Mouse (Mus musculus) embryonic facial prominence, embryonic 15.5 days (tissue): ENCODE data around the gene Ttc27. TPM values are rescaled to one million over a fixed set of nuclear protein-coding genes. Genes with fewer than 3 reads are reported as not detected.
A peak's percentile ranks its signal among the peaks of the same experiment; 100 is the strongest.

ENCODE experiments used
- ATAC-seq: fragments of 200-750 bp; cut with Nextera tagmentation; 2 replicates; pipeline ENCODE4 v1.8.0; 2017; ENCODE audit warnings: low read depth, moderate TSS enrichment; ENCODE audit not compliant: insufficient number of reproducible peaks, low FRiP score, low TSS enrichment
- H3K27ac ChIP-seq: fragments of 300-500 bp; sonication (generic); replicated peaks from 2 replicates; pipeline ENCODE4 v1.5.1; 2015; ENCODE audit warnings: mild to moderate bottlenecking, inconsistent platforms
- H3K27me3 ChIP-seq: fragments of 300-500 bp; sonication (generic); 2 replicates; pipeline ENCODE4 v1.6.1; 2015; ENCODE audit warnings: inconsistent platforms
- H3K36me3 ChIP-seq: fragments of 300-500 bp; sonication (generic); 2 replicates; pipeline ENCODE4 v1.6.1; 2015; ENCODE audit warnings: mild to moderate bottlenecking, inconsistent platforms
- H3K4me1 ChIP-seq: fragments of 300-500 bp; sonication (generic); 2 replicates; pipeline ENCODE4 v1.6.1; 2015; ENCODE audit warnings: inconsistent platforms
- H3K4me2 ChIP-seq: fragments of 300-500 bp; sonication (generic); replicated peaks from 2 replicates; pipeline ENCODE4 v1.6.1; 2015; ENCODE audit warnings: mild to moderate bottlenecking, inconsistent platforms
- H3K4me3 ChIP-seq: fragments of 300-500 bp; sonication (generic); replicated peaks from 2 replicates; pipeline ENCODE4 v1.5.1; 2015; ENCODE audit warnings: mild to moderate bottlenecking, inconsistent platforms
- H3K9ac ChIP-seq: fragments of 300-500 bp; sonication (generic); 2 replicates; pipeline ENCODE4 v1.6.1; 2015; ENCODE audit warnings: inconsistent platforms
- H3K9me3 ChIP-seq: fragments of 300-500 bp; sonication (generic); replicated peaks from 2 replicates; pipeline ENCODE4 v1.6.1; 2016; ENCODE audit warnings: inconsistent platforms
- WGBS: fragments of 180-500 bp; shearing (Covaris S2); methylation state at CpG from one replicate; pipeline ENCODE4 v1.1.7; 2015; 5-methylcytosine and 5-hydroxymethylcytosine counted together
- polyA plus RNA-seq: library from polyadenylated mRNA; unstranded; fragments of >200 nt; fragmentation: Nextera tagmentation; extraction: Ambion mirVana; gene quantifications from 2 replicates; pipeline ENCODE4 v1.2.1, GENCODE M21; 2015

Ttc27 gene
- polyA plus RNA-seq, 1 experiment from 2014 or later = 21.6 TPM

DNA sequence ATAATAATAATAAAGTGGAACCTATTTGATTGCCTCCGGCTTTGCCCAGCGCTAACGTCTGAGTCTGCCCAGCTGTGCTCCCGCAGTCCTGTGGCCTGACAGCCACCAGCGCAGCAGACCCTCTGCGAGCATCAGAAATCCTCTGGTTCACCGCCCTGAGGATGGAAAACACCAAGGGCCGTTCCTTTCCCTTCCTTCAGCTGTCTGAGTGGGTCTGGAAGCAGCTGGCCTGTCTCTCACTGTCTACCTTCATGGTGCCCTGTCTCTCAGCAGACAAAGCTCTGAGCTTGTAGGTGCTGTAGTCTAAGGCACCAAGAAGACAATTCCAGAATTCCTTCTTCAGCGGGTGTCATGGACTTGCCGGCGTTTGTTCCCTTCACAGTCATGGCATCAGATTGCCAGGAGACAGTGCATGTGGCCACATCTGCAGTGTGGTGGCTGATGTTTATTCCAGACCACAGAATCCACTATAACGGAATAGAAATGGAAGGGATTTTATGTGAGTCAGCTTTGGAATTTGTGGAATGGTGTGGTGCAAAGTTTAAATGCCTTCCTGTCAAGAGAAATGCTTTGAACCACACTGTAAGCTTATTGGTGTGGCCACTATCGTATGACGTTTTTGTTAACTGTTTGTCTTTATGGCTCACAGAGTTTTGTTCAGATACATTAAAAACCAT lies 78.6 kb downstream of the Ttc27 start:
- Histone ChIP-seq H3K36me3 (no peaks in the 10 kb centered on the region), H3K27ac (no peak overlapping the region), H3K9ac (no peak overlapping the region), H3K4me3 (no peak overlapping the region), H3K27me3 (no peaks in the 10 kb centered on the region), H3K4me2 (no peak overlapping the region), H3K4me1 (no peaks in the 10 kb centered on the region), H3K9me3 (no peaks in the 10 kb centered on the region)
- WGBS = 64% methylated on average over 14 of the region's 14 CpGs
- no peak for ATAC-seq

DNA sequence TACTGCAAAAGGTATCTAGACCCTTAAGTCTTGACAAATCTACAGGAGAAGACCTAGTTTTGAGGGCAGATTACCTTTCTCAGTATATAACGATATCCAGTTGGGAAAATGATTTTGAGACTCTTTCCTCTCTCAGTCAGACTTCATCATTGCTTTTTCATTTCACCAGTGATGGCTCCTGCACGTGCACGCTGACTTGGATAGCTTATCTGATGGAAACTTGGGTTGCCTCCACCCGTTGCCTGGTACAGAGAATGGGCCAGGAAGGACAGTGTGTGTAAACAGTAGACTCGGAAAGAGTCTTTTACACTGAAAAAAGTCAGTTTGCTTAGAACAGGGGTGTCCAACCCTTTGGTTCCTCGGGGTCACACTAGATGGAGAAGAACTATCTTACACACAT lies 82.3 kb downstream of the Ttc27 start:
- H3K36me3 ChIP-seq = no peaks in the 10 kb centered on the region
- H3K9ac ChIP-seq = no peak overlapping the region
- H3K4me2 ChIP-seq = no peak overlapping the region
- H3K4me1 ChIP-seq = no peaks in the 10 kb centered on the region
- no peak overlapping the region for H3K4me3 ChIP-seq
- no peak overlapping the region for H3K27ac ChIP-seq
- 93% methylated on average over 6 of the region's 6 CpGs for WGBS
- no peak for ATAC-seq
- H3K27me3 ChIP-seq = no peaks in the 10 kb centered on the region
- no peaks in the 10 kb centered on the region for H3K9me3 ChIP-seq

DNA sequence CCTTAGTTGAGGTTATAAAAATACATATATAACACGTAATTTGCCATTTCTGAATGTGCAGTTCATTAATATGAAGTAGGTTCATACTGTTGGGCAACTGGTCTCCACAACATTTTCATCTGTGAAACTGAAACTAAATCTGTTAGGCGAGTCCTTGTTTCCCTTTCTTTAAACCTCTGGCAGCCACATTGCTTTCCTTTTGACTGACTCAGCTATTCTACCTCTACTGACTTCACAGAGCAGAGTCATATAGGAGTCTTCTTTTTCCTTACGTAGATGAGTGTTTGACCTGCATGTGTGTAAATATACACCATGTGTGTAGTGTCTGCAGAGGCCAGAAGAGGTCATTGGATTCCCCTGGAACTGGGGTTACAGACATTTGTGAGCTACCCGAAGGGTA lies 85.2 kb downstream of the Ttc27 start:
- Histone ChIP-seq H3K27me3 (no peaks in the 10 kb centered on the region), H3K9ac (no peak overlapping the region), H3K9me3 (no peaks in the 10 kb centered on the region; the same call in 1 of the 2 replicates), H3K4me1 (no peaks in the 10 kb centered on the region), H3K4me2 (no peak overlapping the region), H3K4me3 (no peak overlapping the region), H3K27ac (no peak overlapping the region), H3K36me3 (no peaks in the 10 kb centered on the region)
- no peak for ATAC-seq
- WGBS = 74% methylated on average over 4 of the region's 4 CpGs

DNA sequence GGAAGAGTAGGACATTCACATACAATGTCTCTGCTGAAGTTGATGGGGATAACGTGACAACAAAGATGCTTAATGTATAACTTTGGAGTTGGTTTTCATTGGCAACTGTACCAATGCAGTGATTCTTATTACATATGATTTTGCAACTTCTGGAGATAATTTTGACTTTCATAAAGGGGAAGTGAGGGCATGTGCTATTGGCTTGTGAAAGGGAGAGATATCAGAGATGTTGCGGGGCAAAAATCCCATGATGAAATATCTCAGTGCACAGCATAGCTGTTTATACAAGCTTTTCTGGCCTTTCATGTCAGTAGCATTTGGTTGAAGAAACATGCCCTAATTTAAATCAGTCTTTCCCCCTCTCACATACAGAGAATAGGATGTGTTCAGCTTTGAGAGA lies 86.3 kb downstream of the Ttc27 start:
- no peak overlapping the region for H3K27ac ChIP-seq
- no peak for ATAC-seq

DNA sequence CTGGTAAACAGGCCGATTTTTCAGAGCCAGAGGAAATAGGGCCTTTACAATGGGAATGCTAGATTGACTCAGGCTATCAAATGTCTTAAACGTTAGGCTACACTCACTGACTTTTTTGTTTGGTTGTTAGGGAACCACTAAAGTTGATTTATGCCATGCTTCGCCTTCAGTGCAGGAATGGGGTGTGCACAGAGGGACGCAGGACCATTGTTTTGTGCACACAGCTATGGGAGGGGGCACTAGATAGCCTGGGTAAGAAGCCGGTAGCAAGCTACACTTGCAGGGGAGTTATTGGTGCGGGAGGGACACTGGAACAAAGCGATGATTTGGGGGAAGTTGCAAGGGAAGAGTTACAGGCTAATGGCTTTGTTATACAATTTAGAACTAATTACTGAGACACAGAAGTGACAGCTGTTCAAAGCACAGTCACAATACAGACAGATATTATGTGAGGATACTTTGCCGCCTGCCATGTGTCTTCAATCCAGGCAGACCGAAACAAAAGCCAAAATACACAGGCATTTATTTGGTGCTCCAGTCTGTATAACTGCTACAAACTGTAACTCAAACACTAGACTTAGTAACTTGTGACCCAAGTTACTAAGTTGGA lies 86.9 kb downstream of the Ttc27 start:
- no peak overlapping the region for H3K27ac ChIP-seq
- H3K27me3 ChIP-seq = no peaks in the 10 kb centered on the region
- WGBS = 55% methylated on average over 9 of the region's 9 CpGs
- ATAC-seq = no peak
- H3K4me2 ChIP-seq = no peak overlapping the region
- H3K9me3 ChIP-seq = no peaks in the 10 kb centered on the region; the same call in 1 of the 2 replicates
- H3K4me3 ChIP-seq = no peak overlapping the region
- no peaks in the 10 kb centered on the region for H3K4me1 ChIP-seq
- no peak overlapping the region for H3K9ac ChIP-seq
- no peaks in the 10 kb centered on the region for H3K36me3 ChIP-seq

More for the DNA sequence above, 86.3 kb downstream of the Ttc27 start:
- H3K4me3 ChIP-seq = no peak overlapping the region
- H3K4me2 ChIP-seq = no peak overlapping the region
- 84% methylated on average over 2 of the region's 2 CpGs for WGBS
- no peaks in the 10 kb centered on the region for H3K4me1 ChIP-seq
- H3K9ac ChIP-seq = no peak overlapping the region
- no peaks in the 10 kb centered on the region; the same call in 1 of the 2 replicates for H3K9me3 ChIP-seq
- H3K36me3 ChIP-seq = no peaks in the 10 kb centered on the region
- H3K27me3 ChIP-seq = no peaks in the 10 kb centered on the region

DNA sequence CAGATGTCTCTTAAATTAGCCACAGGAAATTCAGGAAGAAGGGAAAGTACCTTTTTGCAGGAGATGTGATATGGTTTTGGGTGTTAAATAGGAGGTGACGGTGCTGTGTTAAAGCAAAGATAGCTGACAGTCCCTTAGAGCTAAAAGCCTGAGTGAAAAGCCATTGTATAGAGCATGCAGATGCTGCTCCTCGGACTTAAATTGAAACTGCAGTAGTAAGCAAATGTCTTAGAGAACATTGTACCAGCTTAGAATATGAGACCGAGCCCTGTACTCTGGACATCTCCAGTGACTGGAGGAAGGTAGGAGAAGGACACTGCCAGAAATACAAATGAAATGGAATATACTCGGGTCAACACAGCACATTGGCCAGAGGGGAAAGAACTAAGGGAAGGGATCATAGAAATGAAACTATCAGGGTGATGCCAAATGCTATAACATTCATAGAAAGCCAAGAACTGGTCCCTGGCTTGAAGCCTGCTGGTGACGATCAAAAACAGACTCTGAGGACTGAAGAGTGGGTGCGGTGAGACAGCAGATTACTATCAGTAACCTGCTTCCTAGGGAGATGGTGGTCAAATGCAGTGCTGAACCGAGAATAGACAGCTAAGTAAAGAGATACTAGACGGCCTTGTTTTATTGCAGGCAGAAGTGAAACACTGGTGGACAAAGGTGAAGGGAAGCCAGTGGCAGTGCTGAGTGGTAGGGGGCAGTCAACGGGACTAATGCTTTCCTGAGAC lies 90.1 kb downstream of the Ttc27 start:
- ATAC-seq = no peak

DNA sequence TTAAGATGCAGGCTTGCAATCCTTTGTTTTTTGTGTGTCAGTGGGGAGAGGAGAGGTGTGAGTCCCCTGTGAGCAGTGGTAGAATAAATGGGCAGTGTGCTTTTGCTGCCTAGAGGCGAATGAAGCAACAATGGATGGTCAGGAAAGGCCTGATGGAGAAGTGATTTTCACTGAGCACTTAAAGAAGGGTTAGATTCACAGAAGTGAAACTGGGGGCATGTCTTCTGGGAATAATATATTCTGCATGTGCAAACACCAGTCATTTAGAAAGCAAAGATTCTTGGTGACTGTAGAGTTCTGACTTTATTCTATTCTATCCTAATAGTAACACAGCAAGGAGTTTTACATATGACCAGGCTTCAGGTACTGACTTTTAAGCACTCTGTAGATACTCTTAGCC lies 90.8 kb downstream of the Ttc27 start:
- Histone ChIP-seq H3K4me1 (no peaks in the 10 kb centered on the region), H3K9ac (no peak overlapping the region), H3K27ac (no peak overlapping the region), H3K9me3 (no peaks in the 10 kb centered on the region; the same call in 1 of the 2 replicates), H3K36me3 (no peaks in the 10 kb centered on the region), H3K4me3 (no peak overlapping the region), H3K4me2 (no peak overlapping the region), H3K27me3 (no peaks in the 10 kb centered on the region)
- ATAC-seq = no peak
- 84% methylated on average over 1 of the region's 1 CpGs for WGBS

More for the DNA sequence above, 90.1 kb downstream of the Ttc27 start:
- Histone ChIP-seq H3K9me3 (no peaks in the 10 kb centered on the region; the same call in 1 of the 2 replicates), H3K9ac (no peak overlapping the region), H3K4me2 (no peak overlapping the region), H3K27me3 (no peaks in the 10 kb centered on the region), H3K4me1 (no peaks in the 10 kb centered on the region), H3K27ac (no peak overlapping the region), H3K4me3 (no peak overlapping the region), H3K36me3 (no peaks in the 10 kb centered on the region)
- 70% methylated on average over 9 of the region's 9 CpGs for WGBS

DNA sequence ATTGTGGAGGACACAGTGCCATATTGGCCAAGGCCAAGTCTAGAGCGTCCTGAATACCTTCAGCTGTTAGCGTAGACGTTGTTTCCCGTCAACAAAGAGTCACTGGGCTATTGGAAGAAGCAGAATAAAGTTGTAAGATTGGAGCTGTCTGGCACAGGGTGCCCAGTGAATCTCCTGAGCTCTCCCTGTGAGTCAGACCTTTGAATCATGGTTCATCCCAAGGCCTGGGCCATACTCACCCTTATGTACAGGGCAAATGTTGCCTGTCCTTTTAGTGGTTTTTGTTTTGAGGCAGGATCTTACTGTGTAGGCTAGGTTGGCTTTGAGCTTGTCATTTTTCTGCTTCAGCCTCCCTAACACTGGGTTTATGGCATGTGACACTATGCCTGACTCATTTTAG lies 91.4 kb downstream of the Ttc27 start:
- no peaks in the 10 kb centered on the region for H3K4me1 ChIP-seq
- H3K9me3 ChIP-seq = no peaks in the 10 kb centered on the region; the same call in 1 of the 2 replicates
- WGBS = 98% methylated on average over 4 of the region's 4 CpGs
- no peak for ATAC-seq
- no peaks in the 10 kb centered on the region for H3K27me3 ChIP-seq
- H3K27ac ChIP-seq = no peak overlapping the region
- no peaks in the 10 kb centered on the region for H3K36me3 ChIP-seq
- H3K9ac ChIP-seq = no peak overlapping the region
- H3K4me2 ChIP-seq = no peak overlapping the region
- no peak overlapping the region for H3K4me3 ChIP-seq

DNA sequence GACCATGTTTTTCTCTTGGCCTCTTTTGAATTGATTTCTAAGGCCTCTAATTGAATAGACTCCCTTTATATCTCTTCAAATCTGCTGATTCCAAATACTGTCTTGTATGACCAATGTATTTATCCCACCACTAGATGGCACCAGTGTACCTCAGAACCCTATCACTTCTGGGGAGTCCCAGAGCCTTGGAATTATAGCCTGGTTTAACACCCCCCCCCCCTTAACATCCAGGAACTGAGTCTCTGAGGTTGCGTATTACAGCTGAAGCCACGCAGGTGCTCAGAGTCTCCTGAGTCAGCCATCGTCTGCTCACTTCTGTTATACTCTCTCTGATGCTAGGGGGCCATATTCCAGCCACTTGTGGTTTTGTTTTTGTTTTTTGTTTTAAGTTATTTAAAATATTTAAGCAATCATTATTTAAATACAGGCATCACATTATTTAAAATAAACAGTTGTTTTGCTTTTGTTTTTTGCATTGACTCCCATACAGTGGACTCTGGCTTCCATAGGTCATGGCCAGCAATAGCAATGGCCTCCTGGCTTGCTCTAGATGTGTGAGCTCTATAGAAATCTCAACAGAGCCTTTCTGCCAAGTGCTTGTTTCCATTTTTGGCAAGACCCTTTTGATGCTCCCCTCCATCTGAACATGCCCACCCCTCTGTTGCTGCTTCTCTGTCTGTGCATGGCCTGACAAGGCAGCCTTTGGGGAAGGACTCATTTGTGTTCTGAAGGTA lies 93.5 kb downstream of the Ttc27 start:
- Histone ChIP-seq H3K27ac (no peak overlapping the region), H3K27me3 (no peaks in the 10 kb centered on the region), H3K9me3 (no peaks in the 10 kb centered on the region), H3K9ac (no peak overlapping the region), H3K36me3 (no peaks in the 10 kb centered on the region), H3K4me3 (no peak overlapping the region), H3K4me2 (no peak overlapping the region), H3K4me1 (no peaks in the 10 kb centered on the region)
- peak; percentile 47; the same call in 1 of the 2 replicates for ATAC-seq
- 27% methylated on average over 3 of the region's 3 CpGs for WGBS

DNA sequence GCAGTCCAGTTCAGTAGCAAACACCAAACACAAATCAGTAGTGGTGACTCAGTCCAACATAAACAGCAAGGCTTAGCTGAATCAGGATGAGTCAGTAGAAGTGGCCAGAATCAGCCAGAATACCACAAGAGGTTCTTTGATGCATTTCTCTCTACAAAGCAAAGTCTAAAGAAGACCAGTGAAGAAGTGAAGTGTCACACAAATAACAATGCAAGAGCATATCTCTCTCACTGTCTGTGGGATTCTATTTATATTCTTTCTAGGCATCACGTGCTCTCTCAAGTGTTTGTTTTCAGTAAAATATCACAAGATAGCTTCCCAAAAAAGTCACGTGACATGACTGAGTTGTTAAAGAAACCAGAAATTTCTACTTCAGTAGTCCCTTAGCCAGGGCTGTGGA lies 102.2 kb downstream of the Ttc27 start:
- Histone ChIP-seq H3K9me3 (no peaks in the 10 kb centered on the region), H3K4me3 (no peak overlapping the region), H3K4me2 (no peak overlapping the region), H3K4me1 (no peaks in the 10 kb centered on the region), H3K36me3 (no peaks in the 10 kb centered on the region), H3K27ac (no peak overlapping the region), H3K9ac (no peak overlapping the region), H3K27me3 (no peaks in the 10 kb centered on the region)
- no peak for ATAC-seq
- WGBS = 79% methylated on average over 2 of the region's 2 CpGs

DNA sequence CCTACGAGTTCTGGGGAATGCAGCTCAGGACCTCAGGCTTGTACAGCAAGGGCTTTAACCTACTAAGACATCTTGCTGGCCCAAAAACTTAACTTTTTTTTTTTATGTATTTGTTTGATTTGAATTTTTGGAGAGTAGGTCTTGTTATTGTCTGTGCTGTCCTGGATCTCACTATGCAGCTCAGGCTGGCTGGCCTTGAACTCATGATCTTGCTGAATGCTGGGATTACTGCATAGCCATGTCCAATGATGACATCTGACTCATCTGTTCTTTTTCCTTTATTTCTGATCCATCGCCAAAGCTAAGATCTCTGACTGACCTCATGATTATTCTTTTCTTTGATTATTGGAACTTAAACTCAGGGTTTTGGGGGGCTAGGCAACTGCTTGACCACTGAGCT lies 113.3 kb downstream of the Ttc27 start:
- H3K9ac ChIP-seq = no peak overlapping the region
- ATAC-seq = no peak
- H3K27ac ChIP-seq = no peak overlapping the region
- no peaks in the 10 kb centered on the region for H3K4me1 ChIP-seq
- H3K27me3 ChIP-seq = no peaks in the 10 kb centered on the region
- 0 out of 2 replicates have a peak, but pooled peaks cover 5% of the 10 kb centered on the region for H3K9me3 ChIP-seq
- no peaks in the 10 kb centered on the region for H3K36me3 ChIP-seq
- 91% methylated on average over 2 of the region's 2 CpGs for WGBS
- no peak overlapping the region for H3K4me2 ChIP-seq
- H3K4me3 ChIP-seq = no peak overlapping the region
